Mouse (Mus musculus) central nervous system, embryonic 18 days (tissue): ENCODE measurements around the gene Chd4. TPM values are rescaled to one million over a fixed set of nuclear protein-coding genes. Genes with fewer than 3 reads are reported as not detected.

ENCODE experiments used
- polyA plus RNA-seq: library from polyadenylated mRNA; depleted of rRNA; stranded (reverse); fragments of >200 nt; gene quantifications from 2 replicates; pipeline ENCODE4 v1.2.3, GENCODE M21; 2012; rRNA removed

Chd4 gene
- polyA plus RNA-seq = 65.2 and 67.5 TPM in 2 replicates

DNA sequence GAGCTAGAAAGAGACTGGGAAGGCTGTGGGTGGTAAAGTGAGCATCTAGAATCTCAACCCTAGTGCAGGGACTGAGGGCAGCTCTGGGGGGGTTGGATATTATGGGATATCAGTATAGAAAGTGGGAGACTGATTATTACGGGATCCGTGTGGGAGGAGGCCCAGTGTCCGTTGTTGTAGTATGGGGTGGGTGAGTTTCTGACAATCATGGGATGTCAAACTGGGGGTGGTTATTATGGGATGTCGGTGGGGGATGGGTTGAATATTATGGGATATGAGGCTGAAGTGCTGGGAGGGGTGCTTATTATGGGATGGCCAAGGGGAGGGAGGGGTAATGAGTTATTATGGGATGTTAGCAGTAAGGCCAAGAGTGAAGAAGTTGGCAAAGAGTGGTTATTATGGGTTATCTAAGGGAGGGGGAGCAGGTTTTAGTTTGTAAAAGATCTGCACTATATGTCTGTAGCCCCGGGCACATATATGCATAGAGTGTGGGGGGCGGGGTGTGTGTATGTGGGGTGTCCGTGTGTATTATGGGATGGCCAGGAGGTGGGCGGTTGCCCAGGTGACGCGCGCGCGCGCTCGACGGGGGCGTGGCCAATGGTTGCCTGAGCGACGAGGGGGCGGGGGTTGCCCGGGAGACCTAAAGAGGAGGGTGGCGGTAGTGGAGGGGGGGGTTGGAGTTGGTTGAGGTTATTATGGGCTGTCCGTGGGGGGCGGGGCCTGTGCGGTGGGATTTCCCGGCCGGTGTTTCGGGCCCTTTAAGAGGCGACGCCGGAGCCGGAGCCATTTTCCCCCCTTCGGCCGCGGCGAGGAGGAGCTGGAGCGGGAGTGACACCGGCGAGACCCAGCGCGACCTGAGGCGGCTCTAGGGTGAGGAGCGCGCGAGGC is at the start of gene Chd4:
Gene Chd4, plus strand, starts transcription at position 591 of the 888 bp plus-strand sequence.

GRCm38 (mm10) chr6:125049678-125050077 is 46.1 kb upstream of the Chd4 start, which contains the start of gene Acrbp:
Gene Acrbp (plus strand): TSS chr6:125049689.

DNA sequence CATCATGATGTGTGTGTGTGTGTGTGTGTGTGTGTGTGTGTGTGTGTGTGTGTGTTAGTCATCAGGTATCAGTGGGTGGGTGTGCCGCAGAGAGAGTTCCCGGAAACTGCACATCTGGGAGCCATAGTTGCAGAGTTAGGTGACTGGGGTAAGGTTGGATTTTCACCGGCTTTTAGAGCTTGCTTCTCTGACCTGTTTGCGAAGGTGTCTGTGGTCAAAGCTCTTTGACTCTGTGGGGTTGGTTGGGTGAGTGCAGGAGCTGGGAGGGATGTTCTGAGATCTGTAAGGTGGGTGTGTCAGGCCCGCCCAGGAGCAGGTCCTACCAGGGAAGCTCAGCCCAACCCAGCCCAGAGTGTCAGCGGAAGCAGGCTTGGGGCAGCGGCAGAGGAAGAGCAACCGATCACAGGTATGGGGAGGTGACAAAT is 28.2 kb upstream of the Chd4 start, which contains the start of gene Lpar5:
Gene Lpar5, plus strand, starts transcription at position 350 of the 425 bp plus-strand sequence.

DNA sequence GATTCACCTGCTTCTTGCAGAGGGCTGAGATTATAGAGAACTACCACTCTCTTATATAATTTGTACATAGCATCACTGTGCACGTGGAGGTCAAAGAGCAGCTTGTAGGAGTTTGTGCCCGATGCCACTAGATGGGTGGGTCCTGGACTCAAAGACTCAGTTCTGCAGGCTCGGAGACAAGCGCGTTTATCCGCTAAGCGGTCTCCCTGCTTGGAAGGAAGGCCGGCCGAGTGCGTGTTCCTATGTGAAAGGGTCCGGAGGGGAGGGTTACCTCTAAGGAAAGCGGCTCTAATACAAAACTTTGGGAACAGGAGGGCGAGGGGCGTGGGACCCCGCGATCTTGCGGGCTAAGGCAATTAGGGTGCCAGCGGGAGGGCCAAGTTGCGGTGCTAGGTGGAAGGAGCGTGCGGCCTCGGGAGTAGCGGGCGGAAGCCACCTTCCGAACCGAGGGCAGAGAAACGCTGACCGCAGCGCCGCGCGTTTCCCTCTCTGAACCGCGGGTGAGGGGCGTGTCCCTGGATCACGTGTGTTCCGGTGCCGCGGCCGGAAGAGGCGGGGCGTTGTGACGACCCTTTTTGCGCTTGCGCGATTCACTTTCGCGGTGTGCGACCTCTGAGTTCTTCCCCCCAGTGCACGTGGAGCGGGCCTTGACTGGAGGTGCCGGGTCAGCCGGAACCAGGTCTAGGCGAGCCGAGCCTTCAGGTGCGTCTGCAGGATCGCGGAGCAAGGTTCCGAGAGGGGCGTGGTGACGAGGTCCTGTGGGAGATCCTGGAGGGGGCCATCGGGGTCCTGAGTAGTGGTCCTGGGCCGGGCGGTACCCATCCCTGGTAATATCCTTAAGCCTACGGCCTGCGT is 35.7 kb downstream of the Chd4 start, which contains the start of gene Nop2:
Gene Nop2, plus strand, starts transcription at position 608 of the 855 bp plus-strand sequence.

GRCm38 (mm10) chr6:125145001-125145400 is 49.2 kb downstream of the Chd4 start, which contains the start of gene Iffo1:
Gene Iffo1 (plus strand): TSS chr6:125145241.

DNA sequence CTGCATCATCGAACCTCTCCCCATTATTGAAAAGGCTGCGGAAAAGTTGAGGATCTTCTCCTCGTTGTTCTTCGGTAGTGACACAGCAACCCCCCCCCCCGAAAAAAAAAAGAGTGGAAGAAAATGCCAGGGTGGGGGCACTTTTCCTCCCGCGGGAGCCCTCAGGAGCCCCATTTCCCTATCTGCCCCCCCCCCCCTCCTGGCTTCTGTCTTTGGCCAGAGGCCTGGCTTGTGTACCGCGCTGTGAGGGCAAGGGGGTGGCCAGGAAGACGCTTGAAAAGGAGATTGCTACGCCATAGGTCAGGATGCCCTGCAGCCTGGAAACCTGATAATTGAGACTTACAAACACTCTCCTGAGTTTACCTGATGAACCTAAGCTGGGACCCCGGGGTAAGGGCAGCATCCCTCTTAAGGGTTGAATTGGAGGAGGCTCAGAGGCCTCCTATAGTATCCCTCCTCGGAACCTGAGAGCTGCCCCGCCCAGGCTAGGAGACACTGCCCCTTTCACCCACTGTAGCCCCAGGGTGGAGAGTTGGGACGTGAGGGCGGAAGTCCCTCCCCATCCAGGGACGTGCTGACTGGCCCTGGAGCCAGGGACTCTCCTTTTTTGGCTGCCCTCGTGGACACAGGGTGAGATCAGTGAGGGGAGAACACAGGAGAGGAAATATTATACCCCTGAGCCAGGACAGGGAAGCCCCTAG is 70.4 kb downstream of the Chd4 start, which contains the start of gene Gapdh:
Gene Gapdh, minus strand, starts transcription at position 417 of the 701 bp plus-strand sequence.

Other genes starting within 250 kb of the Chd4 start
- gene P3h3, start 238.2 kb upstream of the Chd4 start, polyA plus RNA-seq = 140 and 149 TPM in 2 replicates
- 132 and 136 TPM in 2 replicates for gene Gpr162, start 232.0 kb upstream of the Chd4 start, polyA plus RNA-seq
- 0.13 and 0.17 TPM in 2 replicates for gene Cd4, start 207.8 kb upstream of the Chd4 start, polyA plus RNA-seq
- 2.9 and 3.3 TPM in 2 replicates for gene Lag3, start 184.3 kb upstream of the Chd4 start, polyA plus RNA-seq
- gene Ptms, start 175.9 kb upstream of the Chd4 start, polyA plus RNA-seq = 1,878 and 2,539 TPM in 2 replicates
- 582 and 592 TPM in 2 replicates for gene Mlf2, start 164.6 kb upstream of the Chd4 start, polyA plus RNA-seq
- gene Cops7a, start 130.4 kb upstream of the Chd4 start, polyA plus RNA-seq = 141 and 143 TPM in 2 replicates
- gene Pianp, start 99.3 kb upstream of the Chd4 start, polyA plus RNA-seq = 66.2 and 72.7 TPM in 2 replicates
- gene Zfp384, start 86.8 kb upstream of the Chd4 start, polyA plus RNA-seq = 71.6 and 74.2 TPM in 2 replicates
- 120 and 130 TPM in 2 replicates for gene Ing4, start 56.2 kb upstream of the Chd4 start, polyA plus RNA-seq
- gene Acrbp, start 46.3 kb upstream of the Chd4 start, polyA plus RNA-seq = 24.3 and 28.5 TPM in 2 replicates
- gene Lpar5, start 28.1 kb upstream of the Chd4 start, polyA plus RNA-seq = 0.82 and 0.98 TPM in 2 replicates
- gene Nop2, start 35.9 kb downstream of the Chd4 start, polyA plus RNA-seq = 34.2 and 34.6 TPM in 2 replicates
- 28.2 and 29.8 TPM in 2 replicates for gene Iffo1, start 49.3 kb downstream of the Chd4 start, polyA plus RNA-seq
- gene Gapdh, start 70.5 kb downstream of the Chd4 start, polyA plus RNA-seq = 3,044 and 3,218 TPM in 2 replicates
- gene Ncapd2, start 95.7 kb downstream of the Chd4 start, polyA plus RNA-seq = 95.0 and 104 TPM in 2 replicates
- 54.1 and 59.6 TPM in 2 replicates for gene Mrpl51, start 95.8 kb downstream of the Chd4 start, polyA plus RNA-seq
- gene Vamp1, start 119.6 kb downstream of the Chd4 start, polyA plus RNA-seq = 26.6 and 33.8 TPM in 2 replicates
- 4.2 and 4.4 TPM in 2 replicates for gene Tapbpl, start 135.9 kb downstream of the Chd4 start, polyA plus RNA-seq
- 0.06 and 0.20 TPM in 2 replicates for gene Cd27, start 141.0 kb downstream of the Chd4 start, polyA plus RNA-seq
- not detected in 2 replicates for gene Tuba3a, start 190.1 kb downstream of the Chd4 start, polyA plus RNA-seq
- 10.4 and 11.4 TPM in 2 replicates for gene Ltbr, start 217.9 kb downstream of the Chd4 start, polyA plus RNA-seq
- 1.2 and 1.8 TPM in 2 replicates for gene Scnn1a, start 224.7 kb downstream of the Chd4 start, polyA plus RNA-seq